Mouse (Mus musculus) telencephalon, adult 2 months (tissue): ENCODE measurements around the gene G430095P16Rik.

Source experiments
- DNase-seq: peaks from one replicate; pipeline ENCODE4 v3.0.0-alpha.2; 2011; ENCODE audit warnings: low read depth, low spot score

G430095P16Rik gene

DNA sequence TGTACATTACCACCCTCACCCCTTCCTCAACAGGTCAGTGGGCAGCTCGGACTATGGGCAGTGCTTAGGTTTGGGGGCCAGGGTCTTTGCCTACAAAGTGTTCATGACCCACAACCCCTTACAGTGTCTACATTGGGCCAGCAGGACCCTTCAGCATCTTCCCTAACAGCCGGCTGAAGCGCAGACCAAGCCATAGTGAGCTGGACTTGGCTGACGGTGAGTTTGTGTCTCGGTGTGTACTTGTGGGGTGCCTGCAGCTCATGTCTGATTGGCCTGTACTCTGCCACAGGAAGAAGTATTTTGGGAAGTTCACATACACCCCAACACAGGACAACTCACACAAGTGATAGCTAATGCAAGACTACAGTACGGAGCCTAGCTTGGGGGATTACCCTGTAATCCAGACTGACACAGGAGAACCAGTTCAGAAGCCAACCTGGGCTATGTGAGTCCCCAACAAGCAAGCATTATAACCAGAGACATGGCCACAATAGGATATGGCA is 19.8 kb upstream of the G430095P16Rik start:
- no peak for DNase-seq

DNA sequence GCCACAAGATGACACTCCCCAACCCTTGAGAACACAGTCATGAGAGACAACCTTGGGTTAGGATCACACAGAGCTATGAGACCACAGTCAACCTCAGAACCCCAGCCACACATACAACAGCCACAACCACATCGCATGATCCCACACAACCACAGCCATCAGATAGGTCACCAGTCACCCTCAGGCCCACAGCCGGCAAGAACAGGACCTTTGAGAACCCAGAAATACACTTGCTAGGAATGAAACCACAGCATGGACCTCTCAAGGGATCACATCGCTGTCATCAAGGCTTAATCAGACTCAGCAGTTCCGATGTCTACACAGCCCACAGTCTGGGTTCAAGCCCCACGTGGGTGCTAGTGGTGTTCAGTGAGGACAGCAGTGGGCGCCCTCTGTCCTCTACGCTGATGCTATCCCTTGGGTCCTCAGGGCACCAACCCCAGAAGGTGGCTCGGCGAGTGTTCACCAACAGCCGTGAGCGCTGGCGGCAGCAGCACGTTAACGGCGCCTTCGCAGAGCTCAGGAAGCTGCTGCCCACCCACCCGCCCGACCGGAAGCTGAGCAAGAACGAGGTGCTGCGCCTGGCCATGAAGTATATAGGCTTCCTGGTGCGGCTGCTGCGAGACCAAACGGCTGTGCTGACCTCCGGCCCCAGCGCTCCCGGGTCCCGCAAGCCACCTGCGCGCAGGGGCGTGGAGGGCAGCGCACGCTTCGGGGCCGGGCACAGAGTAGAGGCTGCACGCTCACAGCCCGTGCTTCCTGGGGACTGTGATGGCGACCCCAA is 19.1 kb upstream of the G430095P16Rik start:
- DNase-seq = no peak

DNA sequence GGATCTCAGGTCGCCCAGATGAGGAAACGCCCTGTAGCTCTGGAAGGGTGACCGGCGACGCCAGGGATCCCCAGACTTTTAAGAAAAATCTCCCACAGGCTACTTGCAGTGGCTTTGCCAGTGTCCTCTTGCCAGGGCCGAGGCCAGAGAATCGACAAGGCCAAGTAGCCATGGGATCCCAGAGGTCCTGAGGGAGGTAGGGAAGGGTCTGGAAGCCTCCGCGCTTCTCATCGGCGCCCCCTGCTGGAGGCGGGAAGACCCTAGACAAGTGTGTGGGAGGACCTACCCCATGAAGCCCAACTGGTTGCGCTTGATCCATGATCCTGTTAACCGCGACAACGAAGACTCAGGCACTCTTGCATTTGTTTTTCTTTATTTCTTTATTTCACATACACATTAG is 18.5 kb upstream of the G430095P16Rik start:
- DNase-seq = no peak

DNA sequence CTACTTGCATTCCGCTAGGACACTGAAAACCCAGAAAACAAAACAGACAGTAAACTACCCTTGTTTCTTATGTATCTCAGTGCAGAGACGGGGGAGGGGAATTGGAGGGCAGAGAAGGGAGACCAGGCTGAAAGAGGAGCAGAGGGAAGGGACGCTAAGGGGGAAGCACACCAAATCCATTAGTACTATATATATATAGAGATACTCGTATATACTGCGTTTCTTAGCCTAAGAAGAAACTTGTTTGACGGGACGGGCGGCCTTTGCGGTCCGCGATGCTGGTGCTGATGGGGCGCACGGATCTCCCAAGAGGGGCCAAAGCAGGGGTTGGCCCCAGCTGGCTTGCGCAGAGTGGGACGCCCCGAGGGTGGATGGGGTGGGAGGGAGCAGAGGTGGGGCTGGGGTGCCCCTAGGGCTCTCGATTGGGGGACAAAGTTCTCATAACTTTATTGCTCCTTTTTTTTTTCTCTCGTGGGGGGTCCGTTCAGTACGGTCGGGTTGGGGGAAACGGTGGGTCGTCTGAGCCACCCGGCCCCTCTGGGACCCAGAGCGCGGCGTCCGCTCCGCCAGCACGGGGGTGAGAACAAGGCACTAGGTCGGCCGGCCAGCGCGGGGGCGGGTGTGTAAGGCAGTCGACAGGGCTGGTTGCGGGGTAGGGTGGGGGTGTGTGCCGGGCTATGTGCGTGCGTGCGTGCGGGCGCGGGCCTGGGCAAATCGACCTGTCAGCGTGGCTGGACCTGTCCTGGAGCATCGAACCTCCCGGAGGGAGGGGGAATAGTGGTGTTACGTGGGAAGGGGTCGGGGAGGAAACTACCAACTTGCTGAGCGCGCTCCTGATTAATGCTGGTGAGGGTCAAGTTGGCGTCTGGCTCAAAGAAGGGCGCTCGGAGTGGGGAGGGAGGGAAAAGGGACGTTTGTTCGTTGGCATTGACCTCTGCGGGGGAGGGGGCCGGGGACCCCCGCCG is 17.7 kb upstream of the G430095P16Rik start:
- no peak for DNase-seq

DNA sequence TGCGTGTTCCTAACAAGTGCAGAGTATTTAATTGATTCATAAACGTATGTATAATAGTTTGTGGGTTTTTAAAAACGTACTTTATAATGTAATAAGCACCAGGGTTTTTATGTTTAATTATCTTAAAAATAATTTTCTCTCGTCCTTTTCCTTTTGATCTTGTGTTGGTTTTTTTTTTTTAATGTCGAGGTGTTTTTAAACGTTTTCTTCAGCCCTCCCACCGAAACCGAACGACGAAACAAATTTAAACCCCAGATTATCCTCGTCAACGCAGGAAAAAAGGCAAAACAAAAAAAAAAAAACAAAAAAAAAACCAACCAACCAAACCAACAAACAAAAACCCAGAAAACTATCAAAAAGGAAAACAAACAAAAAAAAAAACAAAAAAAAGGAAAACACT is 16.8 kb upstream of the G430095P16Rik start:
- DNase-seq = no peak

DNA sequence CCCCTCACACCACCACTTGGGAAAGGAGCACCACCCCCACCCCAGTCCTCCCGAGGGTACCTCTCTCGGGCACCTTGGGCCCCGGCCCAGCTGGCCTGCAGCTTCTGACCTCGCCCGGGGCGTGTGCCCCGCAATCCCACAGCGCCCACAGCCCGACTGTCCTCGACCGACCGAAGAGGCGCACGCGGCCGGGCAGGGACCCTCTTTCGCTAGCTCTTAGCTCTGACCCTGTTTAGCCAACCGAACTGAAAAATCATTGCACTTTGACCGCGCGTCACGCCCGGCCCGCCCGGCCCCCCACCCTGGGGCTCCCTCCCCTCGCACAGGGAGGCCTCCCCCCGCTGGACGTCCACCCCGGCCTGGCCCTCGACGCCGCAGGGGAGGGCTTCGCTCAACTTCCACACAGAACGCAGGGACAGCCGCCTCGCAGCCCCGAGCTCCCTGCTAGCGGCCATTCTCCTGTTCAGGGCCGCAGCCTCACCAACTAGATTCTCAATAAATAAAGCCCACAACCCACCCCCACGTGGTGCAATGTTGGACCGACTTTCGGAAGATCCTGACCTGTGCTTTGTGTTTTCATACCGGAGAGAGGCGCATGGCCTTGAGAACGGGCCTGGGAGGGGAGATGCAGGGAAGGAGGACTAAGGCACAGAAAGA is 16.1 kb upstream of the G430095P16Rik start:
- DNase-seq = no peak

DNA sequence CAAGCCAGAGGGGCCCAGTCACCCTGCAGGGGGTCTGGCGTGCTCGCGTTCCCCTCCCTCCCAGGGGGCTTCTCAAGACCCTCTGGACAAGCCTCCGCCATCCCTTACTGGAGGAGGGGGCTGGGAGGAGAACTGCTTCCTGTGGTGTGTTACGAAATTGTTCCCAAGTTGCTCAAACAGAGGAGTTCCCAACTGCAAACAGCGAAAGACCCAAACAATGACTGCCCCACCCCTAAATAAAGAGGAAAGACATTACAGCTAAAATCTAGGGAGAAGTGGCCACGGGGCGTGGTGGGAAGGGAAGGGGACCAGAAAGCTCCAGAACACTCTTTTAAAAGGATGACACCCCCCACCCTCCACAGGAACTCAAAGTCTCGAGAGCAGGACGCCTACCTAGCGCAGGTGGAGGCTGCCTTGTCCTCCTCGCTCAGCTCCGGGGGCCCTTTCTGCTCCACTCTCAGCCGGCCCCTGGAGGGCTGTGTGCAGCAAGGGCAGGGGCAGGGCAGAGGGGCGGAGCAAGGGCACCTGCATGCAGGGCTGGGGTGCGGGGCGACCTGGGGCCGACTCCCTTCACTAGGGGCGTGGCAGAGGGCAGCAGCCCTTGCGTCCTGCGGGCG is 15.4 kb upstream of the G430095P16Rik start:
- no peak for DNase-seq

DNA sequence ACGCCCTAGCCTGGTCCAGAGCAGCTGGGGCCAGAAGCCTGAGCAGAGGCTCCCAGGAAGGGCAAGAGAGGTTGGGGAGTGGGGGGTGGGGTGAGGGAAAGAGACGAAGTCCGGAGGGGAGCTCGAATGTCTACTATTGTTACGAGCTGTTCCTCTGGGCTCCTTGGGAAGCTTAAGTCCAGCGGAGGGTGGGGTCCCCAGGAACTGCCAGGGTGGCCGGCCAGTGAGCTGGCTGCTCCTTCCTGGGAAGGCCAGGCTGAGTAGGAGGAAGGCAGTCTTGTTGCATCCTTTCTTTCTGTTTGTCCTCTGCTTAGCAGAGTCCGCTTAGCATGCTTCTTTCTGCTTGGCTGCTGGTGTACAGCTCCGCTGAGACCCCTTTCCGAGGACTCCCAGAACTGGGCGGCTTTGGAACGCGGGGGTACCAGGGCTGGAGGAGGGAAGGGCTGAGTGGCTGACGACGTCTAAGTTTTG is 14.7 kb upstream of the G430095P16Rik start:
- no peak for DNase-seq

DNA sequence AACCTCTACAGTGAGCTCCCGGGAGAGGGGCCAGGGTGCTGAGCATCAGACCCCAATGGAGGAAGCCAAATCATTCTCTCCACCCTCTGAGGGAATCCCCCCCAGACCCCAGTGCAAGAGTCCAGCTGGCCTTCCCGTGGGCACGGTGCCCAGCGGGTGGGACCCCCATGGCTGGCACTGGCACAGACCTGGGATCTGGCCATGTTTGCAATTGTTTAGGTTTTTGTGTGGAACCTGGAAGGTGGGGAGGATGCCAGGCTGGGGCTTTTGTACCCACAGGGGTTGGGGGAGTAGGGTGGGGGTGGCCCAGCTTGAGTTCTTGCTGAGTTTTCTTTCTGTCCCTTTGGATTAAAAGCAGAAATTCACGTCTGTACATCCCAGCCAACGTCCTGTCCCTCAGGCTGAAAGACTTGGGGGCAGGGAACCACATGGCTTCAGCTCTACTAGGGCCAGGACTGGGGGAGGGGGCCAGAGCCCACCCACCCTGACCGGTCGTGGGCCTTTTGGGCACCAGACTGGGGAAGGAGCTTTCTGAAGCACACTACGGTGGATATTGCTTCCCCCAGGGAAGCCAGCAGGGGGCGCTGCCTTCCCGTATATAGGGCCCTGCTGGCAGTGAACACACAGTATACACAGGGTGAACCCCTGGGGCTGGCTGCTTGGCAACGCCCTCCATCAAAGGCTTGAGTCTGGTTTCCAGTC is 13.9 kb upstream of the G430095P16Rik start:
- no peak for DNase-seq

DNA sequence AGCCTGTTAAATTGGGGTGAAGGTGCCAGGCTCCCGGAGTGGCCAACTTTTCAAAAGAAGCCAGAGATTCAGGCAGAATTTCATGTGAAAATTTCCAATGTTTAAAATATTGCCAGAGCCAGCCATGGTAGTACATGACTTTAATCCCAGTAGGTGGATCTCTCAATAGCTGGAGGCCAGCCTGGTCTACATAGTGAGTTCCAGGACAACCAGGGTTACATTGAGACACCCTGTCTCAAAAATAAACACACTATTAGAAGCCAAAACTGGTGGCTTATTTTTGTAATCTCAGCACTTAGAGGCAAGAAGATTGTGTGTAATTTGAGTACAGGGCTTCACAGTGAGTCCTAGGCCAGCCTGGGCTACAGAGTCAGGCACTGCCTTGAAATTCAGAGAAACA is 12.9 kb upstream of the G430095P16Rik start:
- no peak for DNase-seq

DNA sequence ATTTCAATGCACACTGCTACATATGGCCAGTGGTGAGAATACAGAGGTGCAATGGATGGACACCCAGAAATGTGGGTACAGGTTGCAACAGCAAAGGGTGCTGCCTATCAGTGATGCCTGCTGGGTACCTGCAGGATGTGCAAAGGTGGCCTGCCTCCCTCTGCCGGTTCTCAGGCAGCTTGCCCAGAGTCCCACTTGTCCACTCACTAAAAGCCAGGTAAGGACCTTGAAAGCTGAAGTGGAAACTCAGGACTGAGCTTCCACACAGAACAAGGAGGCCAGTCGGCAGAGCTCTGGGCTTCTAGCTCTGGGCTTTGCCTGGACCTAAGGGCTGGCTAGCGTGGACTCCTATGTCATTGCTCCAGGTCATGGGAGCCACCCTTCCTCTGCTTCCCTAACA is 11.5 kb upstream of the G430095P16Rik start:
- DNase-seq = no peak

DNA sequence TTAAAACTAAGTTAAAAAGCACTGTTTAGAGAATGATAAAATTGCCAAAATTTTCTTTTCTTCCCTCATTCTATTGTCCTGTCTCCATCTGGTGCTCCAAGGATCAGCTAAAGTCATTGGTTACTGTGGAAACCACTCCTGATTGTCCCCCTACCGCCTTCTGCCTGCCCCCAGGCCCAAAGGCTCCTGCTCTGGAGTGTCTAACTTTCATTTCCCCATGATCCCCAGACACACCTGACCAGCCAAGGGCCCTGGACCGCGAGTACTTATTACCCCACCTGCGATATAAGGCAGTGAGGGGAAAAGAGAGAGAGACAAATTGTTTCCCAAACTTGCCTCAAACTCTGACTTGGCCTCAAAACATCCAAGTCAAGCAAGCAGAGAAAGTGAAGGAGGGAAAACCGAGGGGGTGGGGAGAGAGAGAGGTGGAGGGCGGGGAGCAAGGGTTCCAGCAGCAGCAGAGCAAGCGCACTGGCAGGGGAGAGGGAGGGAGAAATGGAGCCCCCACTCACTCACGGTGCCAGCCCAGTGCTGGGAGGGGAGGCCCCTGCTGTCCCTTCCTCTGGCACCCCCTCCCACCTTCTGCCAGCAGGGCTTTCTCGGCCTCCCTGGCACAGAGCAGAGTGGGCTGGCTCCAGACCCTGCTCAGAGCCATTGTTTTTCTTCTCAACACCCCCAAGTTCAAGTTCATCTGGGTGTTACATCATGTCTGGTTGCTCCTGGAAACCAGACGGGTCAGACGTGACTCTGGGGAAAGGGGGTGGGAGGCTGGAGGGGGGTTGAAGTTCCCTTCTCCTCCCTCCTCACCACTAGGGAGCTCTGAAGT is 10.7 kb upstream of the G430095P16Rik start:
- DNase-seq = no peak

DNA sequence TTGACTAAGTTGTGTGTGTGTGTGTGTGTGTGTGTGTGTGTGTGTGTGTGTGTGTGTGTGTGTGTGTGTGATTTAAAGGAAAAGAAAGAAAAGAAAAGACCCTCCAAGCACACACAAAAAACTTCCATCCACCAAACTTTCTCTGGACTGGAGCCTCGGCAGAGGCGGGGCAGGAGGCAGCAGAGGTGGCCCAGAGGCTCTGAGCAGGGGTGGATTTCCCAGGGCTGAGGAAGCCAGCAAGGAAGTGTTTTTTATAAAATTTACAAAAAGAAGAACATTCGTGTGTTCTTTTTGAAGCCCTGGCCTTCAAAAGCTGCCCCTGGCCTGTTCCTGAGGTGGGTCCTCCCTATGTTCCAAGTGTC is 10.1 kb upstream of the G430095P16Rik start:
- no peak for DNase-seq

DNA sequence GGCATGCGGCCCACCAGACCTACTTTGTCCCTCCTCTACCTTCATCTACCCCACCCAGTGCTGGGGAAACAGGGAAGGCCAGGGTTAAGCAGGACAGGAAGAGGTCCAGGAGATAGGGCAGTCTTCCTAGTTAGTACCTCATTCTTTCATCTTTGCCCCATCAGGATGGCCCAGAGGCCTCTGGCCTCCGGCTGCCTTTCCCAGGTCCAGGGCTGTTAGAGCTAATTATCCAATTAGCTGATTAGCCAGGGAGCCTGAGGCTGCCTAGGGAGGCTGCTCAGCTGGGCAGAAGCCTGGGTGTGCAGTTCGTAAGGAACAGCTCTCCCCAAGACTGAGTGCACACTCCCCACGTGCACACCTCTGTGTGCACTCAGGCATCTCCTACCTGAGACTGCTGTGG is 9.4 kb upstream of the G430095P16Rik start:
- DNase-seq = no peak

DNA sequence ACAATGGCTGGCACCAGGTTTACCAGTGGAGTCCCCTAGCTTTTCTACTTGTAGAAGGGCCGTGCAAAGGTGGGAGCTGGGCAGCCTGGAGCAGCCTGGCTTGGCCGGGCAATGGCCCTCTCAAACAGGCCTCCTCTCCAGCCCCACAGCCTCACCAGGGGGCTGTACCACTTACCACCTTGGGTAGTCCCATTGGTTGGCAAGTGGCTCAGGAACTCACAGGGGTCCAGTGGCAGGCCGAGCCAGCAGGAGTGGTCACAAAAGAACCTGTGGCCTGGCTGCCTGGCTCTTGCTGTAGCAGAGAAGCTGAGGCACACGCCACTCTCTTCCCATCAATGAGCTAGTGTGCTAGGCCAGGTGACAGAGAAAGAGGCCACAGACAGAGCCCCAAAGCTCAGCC is 8.6 kb upstream of the G430095P16Rik start:
- DNase-seq = no peak

DNA sequence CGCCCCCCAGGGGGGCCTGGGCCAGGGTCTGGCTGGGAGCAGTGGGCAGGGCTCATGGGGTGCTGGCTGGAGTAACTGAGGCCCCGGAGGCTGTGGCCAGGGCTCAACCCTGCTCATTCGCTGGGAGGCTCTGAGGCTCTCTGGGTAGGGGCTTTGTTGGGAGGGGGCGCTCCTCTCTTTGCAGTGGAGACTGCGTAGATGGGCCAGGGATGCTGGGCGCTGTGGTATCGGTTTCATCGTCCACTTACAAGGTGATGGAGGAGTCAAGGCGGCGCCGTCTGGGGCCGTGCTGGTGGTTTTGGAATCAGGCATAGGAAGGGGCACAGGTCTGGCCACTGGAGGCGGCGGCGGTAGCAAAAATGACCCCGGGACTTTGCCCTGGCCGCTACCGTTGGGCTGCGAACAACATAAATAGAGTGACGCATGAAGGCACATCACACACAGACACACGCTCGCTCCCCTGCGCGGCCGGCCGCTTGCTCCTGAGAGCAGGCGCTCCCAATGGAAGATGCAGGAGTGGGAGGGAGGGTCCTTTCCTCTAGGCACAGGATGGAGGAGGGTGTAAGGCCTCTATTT is 6.8 kb upstream of the G430095P16Rik start:
- no peak for DNase-seq

DNA sequence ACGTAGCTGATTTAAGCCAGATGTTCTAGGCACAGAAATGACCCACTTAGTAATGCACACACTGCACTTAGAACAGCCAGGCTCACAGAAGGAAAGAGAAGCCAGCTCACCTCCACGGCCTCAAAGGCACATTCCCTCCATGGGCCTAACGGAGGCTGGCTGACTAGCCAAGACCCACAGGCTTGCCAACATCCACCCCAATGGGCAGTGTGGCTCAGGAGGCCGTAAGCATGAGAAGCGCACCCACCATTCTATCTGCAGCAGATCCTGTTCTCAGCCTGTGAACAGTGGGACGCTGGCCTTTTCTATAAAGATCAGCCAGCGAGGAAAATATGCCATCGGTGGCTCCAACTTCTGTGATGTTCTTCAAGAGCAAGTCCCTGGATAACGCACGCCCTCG is 6.0 kb upstream of the G430095P16Rik start:
- DNase-seq = no peak

DNA sequence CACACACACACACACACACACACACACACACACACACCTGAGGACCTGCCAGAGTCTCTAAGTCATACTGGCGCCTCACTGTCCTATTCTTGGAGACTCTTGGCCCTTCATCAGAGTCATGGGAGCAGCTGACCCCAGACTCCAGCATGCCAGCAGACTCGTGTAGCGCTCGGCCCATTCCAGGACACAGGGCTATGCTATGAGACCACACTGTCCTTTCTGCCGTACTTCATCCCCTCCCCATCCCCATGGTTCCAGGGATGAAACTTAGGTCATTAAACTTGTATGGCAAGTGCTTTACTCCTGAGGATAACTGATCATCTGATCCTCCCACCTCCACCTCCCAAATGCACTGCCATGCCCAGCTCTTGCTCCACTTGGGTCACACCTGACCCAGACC is 4.3 kb upstream of the G430095P16Rik start:
- DNase-seq = no peak

DNA sequence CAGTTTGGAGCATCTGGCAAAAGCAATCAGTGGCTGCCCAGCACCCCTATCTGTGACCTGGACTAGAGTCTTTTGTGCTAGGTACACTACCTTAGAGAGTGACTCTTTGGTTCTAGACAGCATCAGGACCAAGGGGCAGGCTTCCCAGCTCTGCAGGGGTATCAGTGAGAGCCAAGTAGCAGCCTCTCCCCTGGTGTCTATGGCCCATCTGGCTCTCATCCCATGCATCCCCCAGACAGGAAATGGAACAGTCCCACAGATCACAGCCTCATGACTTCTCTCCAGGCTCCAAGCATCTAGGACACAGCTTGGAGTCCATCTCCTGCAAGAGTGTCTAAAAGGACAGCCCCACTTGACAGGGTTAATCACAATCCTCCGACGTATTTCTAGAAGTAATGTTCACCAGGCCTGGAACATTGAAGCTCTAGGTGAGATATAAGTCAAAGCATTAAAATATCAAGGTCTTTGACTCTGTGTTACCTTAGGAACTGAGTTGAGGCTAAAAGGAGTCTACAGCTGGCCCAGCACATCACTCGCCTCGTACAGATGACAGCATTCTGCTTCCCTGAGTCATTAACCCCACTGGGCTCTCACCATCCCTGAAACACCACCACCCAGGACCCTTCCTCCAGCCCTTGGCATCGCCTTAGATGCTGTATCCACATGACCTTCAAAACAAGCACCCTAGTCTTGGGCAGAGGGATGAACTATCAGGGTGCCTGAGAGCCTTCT is 3.7 kb upstream of the G430095P16Rik start:
- DNase-seq = no peak
